Mouse (Mus musculus) CH12.LX (cell line): Measurements from ENCODE around the gene Jagn1. TPM values are rescaled to one million over a fixed set of nuclear protein-coding genes. Genes with fewer than 3 reads are reported as not detected.

Experiments
- DNase-seq: peaks from one replicate; pipeline ENCODE4 v3.0.0-alpha.2; 2013; ENCODE audit errors: extremely low read depth
- H3K27ac ChIP-seq: 2 replicates; pipeline ENCODE4 v1.5.1; 2012; ENCODE audit warnings: low read depth, mild to moderate bottlenecking, control low read depth, moderate library complexity; ENCODE audit not compliant: insufficient read depth
- H3K27me3 ChIP-seq: replicated peaks from 2 replicates; pipeline ENCODE3; 2012; ENCODE audit warnings: inconsistent platforms
- H3K36me3 ChIP-seq, 2 experiments: replicated peaks in 1 of 2; 2 replicates each; pipeline versions ENCODE3 to v1.6.1; 2012; ENCODE audit warnings: inconsistent platforms in 1 of 2, low read length in 1 of 2, mild to moderate bottlenecking in 1 of 2, mixed read lengths in 1 of 2, moderate library complexity in 1 of 2; ENCODE audit not compliant: control insufficient read depth in 1 of 2, insufficient read depth in 1 of 2
- H3K4me1 ChIP-seq, 2 experiments: 2 replicates each; pipeline ENCODE4 v1.6.1; 2012; ENCODE audit warnings: inconsistent platforms in 1 of 2, moderate library complexity in 1 of 2; ENCODE audit not compliant: insufficient read depth in 2 of 2, control insufficient read depth in 1 of 2
- H3K4me2 ChIP-seq: 2 replicates; pipeline ENCODE4 v1.6.1; 2012; ENCODE audit warnings: low read depth, mild to moderate bottlenecking, control low read depth; ENCODE audit not compliant: poor library complexity, insufficient read depth, severe bottlenecking
- H3K4me3 ChIP-seq, 3 experiments: fragments of 150-350 bp in 1 of 3; sonication (generic) in 1 of 3; replicated peaks in 1 of 3; 2 replicates each; pipeline versions ENCODE3 to v1.5.1; 2011 to 2012; ENCODE audit warnings: low read depth in 2 of 3, low read length in 2 of 3, mild to moderate bottlenecking in 2 of 3, moderate library complexity in 2 of 3, control low read depth in 1 of 3, improper control_type of control experiment in 1 of 3, inconsistent platforms in 1 of 3, mixed read lengths in 1 of 3; ENCODE audit not compliant: poor library complexity in 1 of 3
- H3K79me2 ChIP-seq: replicated peaks from 2 replicates; pipeline ENCODE4 v1.6.1; 2012; ENCODE audit warnings: mild to moderate bottlenecking, moderate library complexity; ENCODE audit not compliant: control insufficient read depth, poor library complexity, insufficient read depth, severe bottlenecking; ENCODE audit errors: extremely low read depth
- H3K9ac ChIP-seq: 2 replicates; pipeline ENCODE4 v1.6.1; 2012; ENCODE audit warnings: low read depth, mild to moderate bottlenecking, control low read depth, moderate library complexity; ENCODE audit not compliant: insufficient read depth
- H3K9me3 ChIP-seq: replicated peaks from 2 replicates; pipeline ENCODE3; 2012; ENCODE audit warnings: low read length, inconsistent platforms, mixed read lengths
- CHD1 ChIP-seq: IDR thresholded peaks from 2 replicates; pipeline ENCODE4 v1.6.1; 2012; ENCODE audit warnings: low read depth, low read length, improper control_type of control experiment, inconsistent platforms
- CHD2 ChIP-seq: IDR thresholded peaks from 2 replicates; pipeline ENCODE4 v1.6.1; 2011; ENCODE audit warnings: low read length, improper control_type of control experiment
- CTCF ChIP-seq, 2 experiments: IDR thresholded peaks in 1 of 2; conservative IDR thresholded peaks in 1 of 2; 2 replicates each; pipeline ENCODE4 v1.5.1; 2011 to 2012; ENCODE audit warnings: low read depth in 2 of 2, low read length in 2 of 2, improper control_type of control experiment in 1 of 2, inconsistent platforms in 1 of 2, mild to moderate bottlenecking in 1 of 2, moderate library complexity in 1 of 2
- E2F4 ChIP-seq: IDR thresholded peaks from 2 replicates; pipeline ENCODE4 v1.6.1; 2011; ENCODE audit warnings: low read depth, low read length, improper control_type of control experiment; ENCODE audit not compliant: insufficient replicate concordance
- ELF1 ChIP-seq: IDR thresholded peaks from 2 replicates; pipeline ENCODE4 v1.6.1; 2014; ENCODE audit warnings: low read depth, mild to moderate bottlenecking, inconsistent platforms, low read length, improper control_type of control experiment
- EP300 ChIP-seq: IDR thresholded peaks from 2 replicates; pipeline ENCODE4 v1.6.1; 2011; ENCODE audit warnings: low read length, improper control_type of control experiment
- GABPA ChIP-seq: IDR thresholded peaks from 2 replicates; pipeline ENCODE4 v1.6.1; 2012; ENCODE audit warnings: low read depth, low read length, improper control_type of control experiment, inconsistent platforms; ENCODE audit not compliant: insufficient replicate concordance
- HCFC1 ChIP-seq: IDR thresholded peaks from 2 replicates; pipeline ENCODE4 v1.6.1; 2012; ENCODE audit warnings: low read depth, mild to moderate bottlenecking, inconsistent platforms, low read length, improper control_type of control experiment
- IRF4 ChIP-seq: IDR thresholded peaks from 2 replicates; pipeline ENCODE4 v1.6.1; 2014; ENCODE audit warnings: low read depth, mild to moderate bottlenecking, inconsistent platforms, low read length, improper control_type of control experiment
- JUND ChIP-seq: conservative IDR thresholded peaks from 2 replicates; pipeline ENCODE4 v1.6.1; 2011; ENCODE audit warnings: low read depth, low read length, improper control_type of control experiment
- MAFK ChIP-seq: IDR thresholded peaks from 2 replicates; pipeline ENCODE4 v1.6.1; 2011; ENCODE audit warnings: low read length, improper control_type of control experiment; ENCODE audit not compliant: insufficient replicate concordance
- MAZ ChIP-seq: IDR thresholded peaks from 2 replicates; pipeline ENCODE4 v1.6.1; 2012; ENCODE audit warnings: low read depth, mild to moderate bottlenecking, inconsistent platforms, low read length, improper control_type of control experiment, moderate library complexity
- MXI1 ChIP-seq: IDR thresholded peaks from 2 replicates; pipeline ENCODE4 v1.6.1; 2011; ENCODE audit warnings: mild to moderate bottlenecking, low read depth, low read length, improper control_type of control experiment
- MYC ChIP-seq: IDR thresholded peaks from 2 replicates; pipeline ENCODE4 v1.6.1; 2011; ENCODE audit warnings: low read depth, mild to moderate bottlenecking, improper control_type of control experiment, low read length
- NELFE ChIP-seq: IDR thresholded peaks from 2 replicates; pipeline ENCODE4 v1.6.1; 2011; ENCODE audit warnings: low read depth, low read length, improper control_type of control experiment
- NRF1 ChIP-seq: IDR thresholded peaks from 2 replicates; pipeline ENCODE4 v1.6.1; 2014; ENCODE audit warnings: low read depth, mild to moderate bottlenecking, inconsistent platforms, low read length, improper control_type of control experiment, moderate library complexity
- PAX5 ChIP-seq: IDR thresholded peaks from 2 replicates; pipeline ENCODE4 v1.6.1; 2012; ENCODE audit warnings: low read length, inconsistent platforms, mixed read lengths
- POLR2A ChIP-seq: IDR thresholded peaks from 2 replicates; pipeline ENCODE4 v1.6.1; 2011; ENCODE audit warnings: low read depth, mild to moderate bottlenecking, improper control_type of control experiment, low read length
- RAD21 ChIP-seq: IDR thresholded peaks from 2 replicates; pipeline ENCODE4 v1.6.1; 2011; ENCODE audit warnings: low read depth, mild to moderate bottlenecking, low read length, improper control_type of control experiment, moderate library complexity
- RCOR1 ChIP-seq: conservative IDR thresholded peaks from 2 replicates; pipeline ENCODE4 v1.6.1; 2012; ENCODE audit warnings: low read depth, mild to moderate bottlenecking, inconsistent platforms, low read length, improper control_type of control experiment
- SMC3 ChIP-seq: IDR thresholded peaks from 2 replicates; pipeline ENCODE4 v1.6.1; 2011; ENCODE audit warnings: low read depth, low read length, improper control_type of control experiment
- USF2 ChIP-seq: conservative IDR thresholded peaks from 2 replicates; pipeline ENCODE4 v1.6.1; 2011; ENCODE audit warnings: low read depth, low read length, improper control_type of control experiment
- ZMIZ1 ChIP-seq: IDR thresholded peaks from 2 replicates; pipeline ENCODE4 v1.6.1; 2012; ENCODE audit warnings: low read depth, mild to moderate bottlenecking, inconsistent platforms, low read length, improper control_type of control experiment
- ZNF384 ChIP-seq: IDR thresholded peaks from 2 replicates; pipeline ENCODE4 v1.6.1; 2012; ENCODE audit warnings: low read depth, low read length, improper control_type of control experiment, inconsistent platforms
- dilution Hi-C: fragments of 300-500 bp; cut with MboI; formaldehyde crosslinking; loops from 2 replicates; pipeline ENCODE4 v1.14.3; 2020; ENCODE audit warnings: low sequenced_read_pairs; ENCODE audit not compliant: extremely low pct_unique_long_range_greater_than_20kb, extremely low pct_ligation_motif_present
- in situ Hi-C: fragments of 300-500 bp; cut with MboI; formaldehyde crosslinking; loops from 3 replicates; pipeline ENCODE4 v1.14.3; 2019; ENCODE audit warnings: low sequenced_read_pairs, low pct_ligation_motif_present, low pct_unique_long_range_greater_than_20kb, mixed read lengths
- polyA plus RNA-seq: library from polyadenylated mRNA; unstranded; fragments of >175 nt; gene quantifications from 2 replicates; pipeline ENCODE4 v1.2.1, GENCODE M21; 2012; ENCODE audit warnings: low read depth; ENCODE audit not compliant: insufficient read length
- total RNA-seq, 2 experiments: library from RNA; depleted of rRNA; stranded (reverse); fragments of 300-350 nt in 1 of 2; fragments of >200 nt in 1 of 2; gene quantifications; 2 replicates each; pipeline ENCODE4 v1.2.3; 2012 to 2014

Gene Jagn1
- total and polyA plus RNA-seq, 3 experiments: 69.2 to 106 (median 88.3) TPM

- dilution Hi-C loops: no loop called here
- DNase-seq: no peak
- no peak overlapping the region for H3K27ac ChIP-seq
- H3K27me3 ChIP-seq: peaks cover 41% of the 10 kb centered on the region
- no peak overlapping the region for H3K4me3 ChIP-seq
- H3K9ac ChIP-seq: no peak overlapping the region
- TF ChIP-seq E2F4 (no peak), IRF4 (no peak), RAD21 (no peak), GABPA (no peak), CTCF (conservative IDR thresholded peaks at IDR 0.05 in 1 of 2, IDR thresholded peaks at IDR 0.05 in 1 of 2; ENCODE audit: low read depth in 2 of 2, low read length in 2 of 2) (no peak), RCOR1 (no peak), CHD1 (no peak), EP300 (no peak), NRF1 (no peak), ZMIZ1 (no peak), HCFC1 (no peak), JUND (no peak), PAX5 (no peak), MYC (no peak), MAZ (no peak), NELFE (no peak), CHD2 (no peak)
- in situ Hi-C loops: no loop called here
- H3K79me2 ChIP-seq: no peaks in the 10 kb centered on the region
- peaks cover 13 to 19% of the 10 kb centered on the region in 2 experiments; a peak in 3 of 4 replicates for H3K4me1 ChIP-seq
- no peak overlapping the region for H3K4me2 ChIP-seq
- H3K36me3 ChIP-seq: no peaks in the 10 kb centered on the region
- no peaks in the 10 kb centered on the region for H3K9me3 ChIP-seq
Measured at GRCm38 (mm10) chr6:113464040-113464439, 21.7 kb downstream of the Jagn1 start.

- H3K27ac ChIP-seq: no peak overlapping the region
- no peaks in the 10 kb centered on the region for H3K9me3 ChIP-seq
- no peak for DNase-seq
- TF ChIP-seq ZMIZ1: no peak
- TF ChIP-seq ZNF384: no peak
- TF ChIP-seq ELF1: no peak
- TF ChIP-seq HCFC1: no peak
- no peak for TF ChIP-seq GABPA
- TF ChIP-seq POLR2A: no peak
- TF ChIP-seq IRF4: no peak
- TF ChIP-seq MXI1: no peak
- TF ChIP-seq CTCF (conservative IDR thresholded peaks at IDR 0.05 in 1 of 2, IDR thresholded peaks at IDR 0.05 in 1 of 2; ENCODE audit: low read depth in 2 of 2, low read length in 2 of 2): peak in 1 of 2 experiments; percentile 39; a peak in 2 of 4 replicates
- TF ChIP-seq SMC3: 0 out of 2 replicates have a peak, but pooled peaks have one; percentile 12
- no peak for TF ChIP-seq USF2
- TF ChIP-seq MAFK: no peak
- no peak for TF ChIP-seq MYC
- TF ChIP-seq, all 38 proteins: peak for 2
- H3K9ac ChIP-seq: no peak overlapping the region
- H3K79me2 ChIP-seq: no peaks in the 10 kb centered on the region
- H3K4me3 ChIP-seq: no peak overlapping the region
- in situ Hi-C loops: no loop called here
- peaks cover 30% of the 10 kb centered on the region for H3K27me3 ChIP-seq
- H3K4me1 ChIP-seq: peaks cover 13 to 19% of the 10 kb centered on the region in 2 experiments; a peak in 3 of 4 replicates
- dilution Hi-C loops: no loop called here
- no peaks in the 10 kb centered on the region for H3K36me3 ChIP-seq
- H3K4me2 ChIP-seq: no peak overlapping the region
Measured at GRCm38 (mm10) chr6:113465602-113466001, 23.2 kb downstream of the Jagn1 start.
